Mouse (Mus musculus) heart, postnatal 4 days (tissue): ENCODE data around the gene Grid2. TPM values are rescaled to one million over a fixed set of nuclear protein-coding genes. Genes with fewer than 3 reads are reported as not detected.
"Not testable (repeated sequence)": the region's sequence is repeated elsewhere in the genome, so short reads cannot be mapped to it uniquely, and the experiment has no call there.

Source experiments
- DNase-seq: peaks from one replicate; pipeline ENCODE4 v3.0.0; 2021
- total RNA-seq, 2 experiments: library from RNA; stranded (reverse); gene quantifications; 2 replicates each; pipeline ENCODE4 v1.2.3; 2021

Grid2 gene
- under 1 TPM; 0.25 to 0.29 TPM for total RNA-seq

DNA sequence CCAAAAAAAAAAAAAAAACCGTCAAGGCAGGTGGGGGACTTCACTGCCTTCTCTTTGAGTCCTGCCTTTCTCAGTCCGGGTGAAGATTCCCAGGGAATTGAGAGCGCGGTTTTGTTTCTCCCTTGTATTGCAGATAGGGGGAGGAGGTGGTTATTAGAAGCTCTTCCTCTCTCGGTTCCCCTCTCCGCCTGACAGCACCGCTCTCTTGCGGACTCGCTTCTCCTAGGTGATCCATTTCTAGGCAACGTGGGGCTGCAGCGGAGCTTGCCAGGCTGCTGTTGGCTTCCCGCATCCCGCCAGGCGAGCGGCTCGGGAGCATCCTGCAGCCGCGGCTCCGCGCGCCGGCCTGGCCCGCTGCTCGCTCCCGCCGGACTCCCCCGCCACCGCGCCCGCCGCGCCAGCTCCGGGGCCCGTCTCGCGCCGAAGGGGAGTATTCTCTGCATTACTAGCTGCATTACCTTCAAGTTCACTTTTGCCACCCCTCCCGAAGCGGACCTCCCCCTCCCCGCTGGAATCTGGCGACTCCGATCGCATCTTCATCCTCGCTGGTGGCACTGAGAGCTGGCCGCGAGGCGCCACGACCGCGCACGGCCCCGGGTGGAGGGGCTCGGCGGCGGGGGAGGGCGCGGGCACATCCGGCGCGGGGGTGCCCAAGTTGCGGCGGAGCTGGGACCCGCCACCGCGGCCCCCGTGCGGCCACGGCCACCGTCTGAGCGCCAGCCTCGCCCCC is at the start of gene Grid2:
Gene Grid2 (plus strand): TSS at position 51 of the 730 bp plus-strand sequence.
- peak; percentile 9 for DNase-seq

DNA sequence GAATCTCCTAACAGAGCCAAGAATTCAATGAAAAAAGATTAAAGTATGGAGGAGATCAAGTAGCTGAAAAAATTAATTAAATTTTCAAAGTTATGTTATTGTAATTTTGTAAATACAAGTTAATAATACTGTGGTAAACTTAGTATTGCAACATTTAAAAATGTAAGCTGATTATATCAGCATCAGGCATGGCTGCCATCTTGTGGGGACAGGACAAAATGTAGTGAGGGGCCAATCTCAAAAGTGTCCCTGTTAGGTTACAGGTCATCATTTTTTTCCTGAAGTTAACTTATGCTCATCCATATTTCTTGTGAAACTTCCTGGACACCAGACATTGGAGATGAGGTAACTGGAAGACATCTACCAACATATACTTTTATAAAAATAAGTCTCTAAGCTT is 4.9 kb upstream of the Grid2 start:
- DNase-seq, result no peak

DNA sequence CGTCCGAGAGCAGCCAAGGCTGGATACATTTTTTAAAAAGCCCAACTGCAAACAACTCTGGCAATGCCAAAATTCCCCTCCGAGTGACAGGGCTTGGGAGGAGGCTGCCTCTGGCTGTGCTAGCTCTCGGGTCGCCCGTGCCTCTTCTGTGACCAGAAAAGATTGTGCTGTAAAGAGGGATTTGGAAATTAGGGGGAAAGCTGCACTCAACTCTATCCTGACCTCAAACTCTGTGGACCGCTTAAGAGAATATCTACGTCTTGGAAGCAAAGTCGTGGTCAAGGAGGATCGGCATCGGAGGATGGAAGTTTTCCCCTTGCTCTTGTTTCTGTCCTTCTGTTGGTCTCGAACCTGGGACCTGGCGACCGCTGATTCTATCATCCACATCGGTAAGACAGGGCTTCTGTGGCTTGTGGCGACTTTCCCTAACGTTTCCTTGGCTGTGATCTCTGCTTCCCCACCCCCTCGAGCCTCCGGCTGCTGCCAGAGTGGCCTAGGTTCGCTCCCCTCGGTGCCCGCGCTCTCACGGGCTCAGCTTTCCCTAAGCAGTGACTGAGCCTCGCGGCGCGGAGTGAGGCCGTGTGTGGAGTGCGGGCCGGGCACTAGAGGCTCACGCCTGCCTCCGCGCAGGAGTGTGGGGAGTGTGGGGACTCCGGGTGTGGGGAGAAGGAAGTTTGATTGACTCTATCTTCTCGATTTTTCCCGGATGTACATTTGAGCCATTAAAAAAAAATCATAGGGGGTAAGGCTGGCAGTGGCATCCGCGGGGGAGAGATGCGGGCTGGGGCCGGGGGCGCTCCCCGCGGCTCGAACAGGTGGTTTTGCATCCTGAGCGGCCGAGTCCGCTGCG is 1.1 kb downstream of the Grid2 start:
- DNase-seq, result peak; percentile 8

DNA sequence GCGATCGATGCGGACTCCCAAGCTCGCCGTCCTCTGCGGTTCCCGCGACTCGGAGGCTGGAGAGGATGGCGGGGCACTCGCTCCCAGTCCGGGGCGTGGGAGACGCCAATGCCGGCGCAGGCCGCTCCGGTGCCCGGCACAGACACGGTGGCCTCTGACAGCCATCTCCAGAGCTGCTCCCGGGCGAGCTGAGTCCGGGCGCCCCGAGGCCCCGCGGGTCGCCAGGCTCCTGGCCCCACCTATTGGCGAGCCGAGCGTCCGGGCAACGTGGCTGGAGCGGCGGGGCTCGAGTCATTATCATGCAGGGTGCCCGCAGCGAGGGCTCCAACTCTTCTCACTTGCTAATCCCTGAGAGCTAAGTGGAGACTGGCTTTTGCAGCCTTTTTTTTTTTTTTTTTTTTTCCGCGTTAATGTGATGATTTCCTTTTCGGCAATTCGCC is 1.8 kb downstream of the Grid2 start:
- peak; percentile 26 for DNase-seq

DNA sequence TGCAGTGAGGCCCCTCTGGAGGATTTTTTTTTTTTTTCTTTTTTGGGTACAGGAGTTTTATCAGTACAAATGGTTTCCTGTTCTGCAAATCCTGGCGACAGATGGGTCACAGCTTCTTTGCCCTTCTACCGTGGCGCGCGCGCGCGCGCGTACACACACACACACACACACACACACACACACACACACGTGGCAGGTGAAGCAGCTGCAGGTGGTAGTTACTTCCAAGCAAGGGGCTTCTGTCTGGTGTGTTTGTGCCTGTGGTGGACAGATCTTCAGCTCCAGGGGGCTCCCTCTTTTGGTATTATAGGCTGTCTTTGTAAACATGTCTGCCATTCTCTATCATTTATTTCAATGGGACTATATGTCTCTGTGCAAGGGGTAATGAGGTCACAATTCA is 2.2 kb downstream of the Grid2 start:
- DNase-seq, result no peak

DNA sequence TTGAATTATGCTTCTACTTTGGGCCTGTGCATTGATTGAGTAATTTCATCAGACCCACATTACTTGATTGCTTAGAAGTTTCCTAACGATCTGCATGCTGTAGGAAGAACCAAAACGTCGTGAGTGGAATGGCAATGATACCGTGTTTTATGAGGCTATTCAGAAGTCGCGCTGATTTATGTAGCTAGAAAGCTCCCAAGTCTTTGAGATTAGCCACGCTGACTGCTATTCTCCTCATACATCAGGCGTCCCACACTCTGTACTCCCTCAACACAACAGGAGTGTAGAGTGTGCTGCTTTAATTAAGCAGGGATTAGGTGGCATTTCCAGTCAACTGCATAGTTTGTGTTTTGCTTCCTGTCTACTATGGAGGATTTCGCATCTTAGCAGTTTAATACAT is 4.1 kb downstream of the Grid2 start:
- no peak for DNase-seq

DNA sequence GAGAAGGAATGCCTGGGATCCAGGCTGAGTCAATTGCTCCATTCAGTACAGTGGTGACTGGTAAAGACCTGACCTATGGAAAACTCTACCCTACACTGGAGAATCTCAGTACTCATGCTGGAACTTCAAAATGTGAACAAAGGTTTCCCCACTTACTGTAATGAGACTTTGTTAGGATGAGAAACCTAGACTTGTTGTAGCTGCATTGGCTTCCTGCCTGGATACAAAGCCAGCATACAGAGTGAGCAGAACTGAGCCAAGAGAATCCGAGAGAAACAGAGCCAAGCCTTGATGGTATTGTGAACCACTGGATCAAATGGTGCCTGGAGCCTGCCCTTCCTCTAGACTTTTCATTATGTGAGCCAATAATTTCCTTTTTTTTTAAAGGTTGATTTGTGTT is 28.7 kb downstream of the Grid2 start:
- no peak for DNase-seq

DNA sequence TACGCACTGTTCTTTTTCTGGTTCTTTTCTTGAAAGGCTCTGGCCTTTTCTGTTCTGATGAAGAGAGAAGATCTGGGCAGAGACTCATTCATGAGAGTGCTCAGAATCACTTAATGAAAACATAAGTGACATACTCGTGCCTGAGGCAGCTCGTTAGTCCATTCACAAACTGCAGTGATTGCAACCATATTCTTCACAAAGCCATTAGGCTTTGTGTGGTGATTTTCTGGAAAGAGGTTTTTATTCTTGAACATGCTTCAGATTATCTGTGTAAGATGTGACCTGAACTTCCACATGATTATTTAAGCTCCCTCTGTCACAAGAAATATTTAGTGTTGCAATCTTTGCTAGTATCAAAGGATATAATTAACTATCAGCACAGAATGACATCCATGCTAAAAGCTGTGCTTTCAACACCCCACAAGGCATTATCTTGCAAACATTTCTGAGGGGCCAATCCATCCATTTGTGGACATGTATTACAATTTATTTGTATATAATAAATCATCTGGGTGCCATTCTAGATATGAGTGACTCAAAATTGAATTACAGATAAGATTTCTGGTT is 86.8 kb downstream of the Grid2 start:
- no peak for DNase-seq

DNA sequence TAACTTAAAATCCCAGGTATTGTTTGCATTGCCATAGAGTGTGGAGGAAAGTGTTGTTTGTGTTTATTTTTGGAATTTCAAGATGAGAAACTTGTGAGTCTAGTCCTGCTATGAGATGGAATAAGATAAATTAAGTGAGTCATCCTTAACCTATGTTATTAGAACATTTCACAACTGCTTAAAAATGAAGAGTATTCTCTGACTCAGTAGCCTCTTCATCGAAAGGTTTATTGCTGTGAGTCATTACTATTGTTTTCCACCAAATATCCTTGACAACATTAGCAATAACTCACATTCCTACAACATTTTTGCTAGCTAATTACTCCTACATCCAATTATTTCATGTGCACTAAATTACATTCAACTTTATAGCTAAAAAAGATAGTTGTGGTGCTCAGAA is 91.3 kb downstream of the Grid2 start:
- no peak for DNase-seq

DNA sequence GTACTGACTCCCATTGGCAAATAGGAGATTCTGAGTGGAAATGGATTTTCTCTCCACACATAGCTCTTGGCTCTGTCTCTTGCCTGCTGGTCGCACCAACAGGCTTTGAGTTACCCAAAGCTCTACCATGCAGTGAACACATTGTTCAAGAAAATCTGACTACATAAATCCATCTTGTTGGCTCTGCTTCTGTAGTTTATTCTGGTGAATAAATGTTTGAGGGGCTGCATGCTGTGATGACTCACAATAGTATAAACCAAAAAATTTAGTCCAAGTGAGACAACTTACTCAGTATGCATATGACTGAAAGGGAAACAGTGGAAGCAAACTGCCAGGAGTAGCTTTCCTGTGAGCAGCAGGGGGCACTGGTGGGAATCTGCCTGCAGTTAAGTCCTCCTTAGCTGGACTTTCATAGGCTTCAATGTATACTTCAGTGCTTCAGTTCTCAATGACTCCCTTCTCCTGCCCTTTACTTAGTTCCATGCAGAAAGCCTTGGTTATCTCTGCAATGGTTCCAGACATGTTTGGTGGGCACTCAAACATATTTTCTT is 125.5 kb downstream of the Grid2 start:
- DNase-seq, result no peak

DNA sequence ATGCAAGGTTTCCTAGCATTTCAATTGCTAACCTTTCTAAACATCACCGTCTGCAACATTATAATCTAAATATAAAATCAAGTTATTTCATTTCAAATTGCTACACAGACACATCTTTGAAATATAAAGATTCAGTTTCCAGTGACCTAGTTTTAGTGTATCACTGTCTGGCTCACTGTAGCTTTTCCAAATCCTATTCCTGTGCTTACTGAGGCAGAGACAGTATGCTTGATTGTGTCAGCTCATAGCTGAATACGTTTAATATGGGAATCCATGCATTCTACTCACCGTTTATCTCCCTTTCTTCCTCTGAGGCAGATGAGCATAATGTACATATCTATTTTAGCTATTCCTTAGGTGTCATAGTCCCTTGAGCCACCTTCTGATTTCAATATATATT is 146.0 kb downstream of the Grid2 start:
- no peak for DNase-seq

DNA sequence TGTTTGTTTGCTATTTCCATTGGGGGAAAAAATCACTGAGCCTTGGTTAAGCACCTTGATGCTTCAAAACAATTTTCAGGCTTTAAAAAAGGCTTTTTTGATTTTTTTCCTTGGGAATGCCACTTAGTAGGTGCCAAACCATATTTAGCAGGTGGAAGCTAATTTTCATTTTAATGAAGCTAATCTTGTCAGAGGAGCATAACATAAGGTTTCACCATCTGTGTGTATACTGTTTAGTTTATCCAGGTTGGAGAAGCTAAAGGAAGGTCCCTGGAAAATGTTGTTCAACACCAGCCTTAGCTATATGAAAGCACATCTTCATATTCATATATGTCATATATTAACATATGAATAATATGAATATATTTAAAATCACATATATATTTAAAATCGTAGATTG is 161.9 kb downstream of the Grid2 start:
- DNase-seq, result no peak

DNA sequence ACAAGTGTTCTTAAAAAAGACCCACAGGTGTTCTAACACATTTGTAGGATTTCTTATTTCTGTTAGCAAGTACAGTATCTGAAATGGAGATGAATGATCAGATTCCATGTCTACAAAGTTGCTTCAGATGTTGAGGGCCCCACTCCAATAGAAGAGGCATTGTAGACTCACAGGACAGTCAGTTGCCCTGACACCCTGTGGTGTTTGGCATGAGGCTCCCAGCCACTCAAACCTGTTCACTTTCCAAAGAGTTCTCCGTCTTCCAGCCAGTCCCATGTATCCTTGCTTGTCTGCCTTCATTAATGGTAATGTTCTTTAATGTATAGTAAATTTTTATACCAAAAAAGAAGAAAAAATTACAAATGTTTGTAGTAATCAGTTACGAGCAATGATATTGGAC is 177.1 kb downstream of the Grid2 start:
- DNase-seq, result no peak

DNA sequence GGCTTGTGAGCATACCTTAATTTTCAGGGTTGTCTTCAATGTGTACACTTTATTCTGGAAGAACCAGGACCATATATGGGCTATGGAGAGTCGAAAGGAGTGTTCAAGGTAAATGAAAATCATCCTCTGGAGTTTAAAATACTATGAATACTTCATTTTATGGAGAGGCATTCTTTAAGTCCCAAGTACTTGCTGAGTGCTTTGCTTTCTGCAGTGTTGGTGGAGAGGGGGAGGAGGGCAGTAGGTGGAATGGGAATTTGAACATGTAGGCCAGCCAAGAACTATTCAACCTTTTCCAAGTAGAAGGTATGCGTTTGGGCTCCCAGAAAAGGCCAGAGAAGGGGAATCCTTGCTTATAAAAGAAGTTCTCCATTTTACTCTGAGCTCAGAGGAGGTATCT is 192.5 kb downstream of the Grid2 start:
- DNase-seq, result no peak

DNA sequence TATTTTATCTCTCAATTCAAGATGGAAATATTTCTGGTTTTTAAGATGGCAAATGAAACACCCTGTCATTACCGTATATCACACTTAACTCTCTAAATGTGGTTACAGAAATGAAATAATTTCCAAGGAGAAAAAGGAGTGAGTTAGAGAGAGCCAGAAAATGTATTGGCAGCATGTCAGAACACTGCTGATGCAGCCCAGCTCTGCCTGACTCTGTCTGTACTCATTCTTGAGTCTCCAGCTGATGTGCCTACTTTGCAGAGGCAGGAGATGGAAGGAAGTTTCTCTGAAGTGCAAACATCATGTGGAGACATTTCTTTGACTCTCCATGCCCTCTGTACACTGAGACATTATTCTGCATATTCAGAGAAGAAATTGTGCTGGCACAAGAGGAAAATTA is 226.5 kb downstream of the Grid2 start:
- no peak for DNase-seq

DNA sequence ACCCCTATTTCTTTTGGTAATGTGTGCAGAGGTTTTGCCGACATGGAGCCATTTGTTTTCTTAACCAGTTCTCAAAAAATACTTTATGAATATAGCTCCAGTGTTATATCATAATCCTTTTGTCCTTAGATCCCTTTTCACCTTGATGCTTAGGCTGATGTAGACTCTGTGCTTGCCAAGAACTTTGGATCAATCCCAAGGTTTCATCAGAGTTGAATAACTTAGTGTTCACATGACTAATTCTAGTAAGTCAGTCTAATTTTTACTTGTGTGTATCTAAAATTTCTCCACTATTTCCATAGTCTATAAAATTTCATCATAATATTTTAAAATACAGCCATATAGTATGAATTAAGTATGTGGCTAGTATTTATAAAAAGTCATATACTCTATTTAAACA is 259.3 kb downstream of the Grid2 start:
- DNase-seq, result no peak

DNA sequence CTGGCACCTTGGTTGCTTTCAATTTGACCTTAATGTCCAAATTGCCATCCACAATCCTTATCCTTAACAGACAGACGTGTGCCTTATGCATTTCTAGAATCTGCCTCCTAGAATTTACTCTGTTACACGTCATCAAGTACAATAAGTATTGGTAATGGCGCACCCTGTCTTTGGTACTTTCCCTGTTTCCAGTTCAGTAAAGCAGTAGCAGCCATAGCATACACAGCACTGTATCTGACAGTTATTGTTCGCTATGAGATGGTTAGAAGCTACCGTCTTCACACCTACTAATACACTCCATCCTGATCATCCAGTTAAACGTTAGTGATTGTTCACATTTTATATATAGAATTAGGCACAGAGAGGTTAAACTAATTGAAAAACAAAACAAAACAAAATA is 260.3 kb downstream of the Grid2 start:
- DNase-seq, result no peak

DNA sequence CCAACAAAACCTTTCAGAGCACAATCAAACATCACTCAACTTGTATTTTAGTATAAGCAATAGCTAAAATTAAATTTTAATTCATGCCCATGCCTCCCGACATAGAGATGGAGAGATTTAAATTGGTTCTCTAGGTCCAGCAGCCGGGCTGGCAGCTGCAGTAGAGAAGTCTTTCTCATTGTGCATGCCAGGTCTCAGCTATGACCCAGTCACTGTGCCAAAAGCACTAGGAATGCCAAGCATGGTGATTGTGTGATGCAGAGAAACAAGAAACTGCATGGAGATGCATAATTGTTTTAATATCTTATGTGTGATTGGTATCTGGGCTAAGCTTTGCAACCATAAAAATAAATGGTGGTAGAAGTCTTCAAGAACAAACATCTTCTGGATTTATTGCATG is 276.1 kb downstream of the Grid2 start:
- DNase-seq, result no peak

DNA sequence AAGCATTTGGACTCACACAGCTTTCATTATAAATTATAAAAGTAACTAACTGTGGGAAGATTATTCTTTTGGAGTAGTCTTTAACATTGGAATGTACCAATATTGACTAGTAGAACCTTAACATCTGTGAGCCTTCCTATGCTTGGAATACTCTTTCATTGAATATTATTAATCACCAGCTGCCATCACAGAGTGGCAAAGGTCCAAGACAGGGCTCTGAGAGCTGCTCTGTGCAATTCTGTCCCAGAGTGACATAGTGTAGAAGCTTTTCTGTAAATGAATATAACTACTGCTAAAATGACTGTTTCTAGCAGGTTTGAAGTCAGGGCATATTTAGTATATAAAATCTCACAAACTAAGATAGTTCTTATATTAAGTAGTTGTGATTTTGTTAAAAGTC is 277.2 kb downstream of the Grid2 start:
- DNase-seq, result no peak

DNA sequence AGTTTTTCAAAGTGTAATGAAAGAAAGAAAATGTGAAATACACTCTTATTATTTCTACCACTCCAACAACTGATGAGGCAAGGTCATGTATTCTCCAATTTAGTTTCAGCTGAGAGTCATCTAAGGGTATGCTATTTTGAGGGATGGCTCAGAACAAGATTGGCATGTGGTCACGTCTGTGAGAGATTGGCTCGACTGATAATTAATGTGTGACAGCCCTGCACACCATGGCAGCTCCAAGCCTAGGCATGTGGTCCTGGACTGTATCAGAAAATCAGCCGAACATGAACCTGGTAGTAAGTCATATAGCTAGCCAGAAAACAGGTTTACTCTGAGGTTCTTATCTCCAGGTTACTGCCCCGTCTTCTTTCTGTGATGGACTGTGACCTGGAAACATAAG is 292.1 kb downstream of the Grid2 start:
- DNase-seq, result no peak

DNA sequence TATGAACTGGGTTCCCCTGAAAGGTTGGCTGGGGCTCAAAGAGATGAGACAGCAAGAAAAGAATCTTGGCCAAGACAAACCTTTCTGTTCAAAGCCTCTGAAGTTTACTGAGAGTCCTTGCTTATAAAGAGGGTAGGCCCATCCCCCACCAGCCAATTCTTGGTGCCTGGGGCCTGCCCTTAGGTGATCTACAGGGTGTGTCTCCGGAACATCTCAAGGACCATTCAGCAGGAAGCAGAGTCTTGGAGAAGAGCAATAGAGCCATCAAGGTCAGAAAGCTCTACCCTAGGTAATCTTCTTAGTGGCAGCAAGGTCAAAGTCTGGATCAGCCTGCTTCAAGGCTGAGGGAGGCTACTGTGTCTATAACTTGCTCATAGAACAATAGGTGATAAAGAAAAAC is 313.1 kb downstream of the Grid2 start:
- not testable (repeated sequence) for DNase-seq

DNA sequence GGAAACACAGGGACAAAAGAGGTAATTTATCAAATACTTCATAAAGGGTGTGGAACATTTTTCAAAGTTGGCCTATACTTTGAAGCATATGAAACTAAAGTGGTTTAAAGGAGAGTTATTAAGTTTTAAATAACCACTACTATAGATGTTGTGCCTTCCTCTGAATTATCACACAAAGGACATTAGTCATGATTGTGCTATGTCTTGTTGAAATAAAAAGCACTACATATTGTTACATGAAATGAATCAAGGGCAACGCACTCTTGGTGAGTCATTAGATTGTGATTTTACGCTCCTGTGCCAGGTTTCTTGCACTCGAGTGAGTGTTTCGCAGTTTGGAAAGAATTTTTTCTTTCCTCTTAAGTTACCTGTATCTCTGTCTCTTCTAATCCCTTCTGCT is 335.0 kb downstream of the Grid2 start:
- DNase-seq, result no peak

DNA sequence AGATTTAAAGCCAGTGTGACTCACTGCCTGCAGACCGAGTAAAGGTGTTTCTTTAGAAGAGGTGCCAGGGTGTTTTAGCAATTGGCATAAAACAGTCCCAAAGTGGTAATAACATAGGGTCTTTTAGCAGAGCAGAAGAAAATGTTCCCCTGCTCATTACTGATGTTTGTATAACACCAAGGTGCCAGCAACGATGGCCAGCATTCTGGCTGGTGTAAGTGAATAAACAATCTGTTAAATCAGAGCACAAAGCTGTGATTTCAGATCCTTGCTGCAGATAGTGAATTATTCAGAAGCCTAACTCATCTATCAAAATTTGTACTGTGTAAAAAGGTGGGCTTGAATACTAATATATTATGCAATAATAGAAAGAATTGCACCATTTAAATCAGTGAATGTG is 353.9 kb downstream of the Grid2 start:
- no peak for DNase-seq
